Mouse (Mus musculus) midbrain, embryonic 10.5 days (tissue): ENCODE measurements around the gene Mettl16. TPM values are rescaled to one million over a fixed set of nuclear protein-coding genes. Genes with fewer than 3 reads are reported as not detected.
A peak's percentile ranks its signal among the peaks of the same experiment; 100 is the strongest.

Experiments used
- DNase-seq: peaks from one replicate; pipeline ENCODE4 v3.0.0-alpha.2; 2017; ENCODE audit warnings: low spot score
- H3K27ac ChIP-seq: fragments of 300-500 bp; sonication (generic); replicated peaks from 2 replicates; pipeline ENCODE4 v1.5.1; 2016; ENCODE audit warnings: mild to moderate bottlenecking
- H3K27me3 ChIP-seq: fragments of 300-500 bp; sonication (generic); 2 replicates; pipeline ENCODE4 v1.6.1; 2016; ENCODE audit warnings: low read depth, mild to moderate bottlenecking; ENCODE audit not compliant: poor library complexity, severe bottlenecking
- H3K36me3 ChIP-seq: fragments of 300-500 bp; sonication (generic); 2 replicates; pipeline ENCODE4 v1.6.1; 2016; ENCODE audit warnings: mild to moderate bottlenecking, moderate library complexity
- H3K4me1 ChIP-seq: fragments of 300-500 bp; sonication (generic); 2 replicates; pipeline ENCODE4 v1.6.1; 2016
- H3K4me3 ChIP-seq: fragments of 300-500 bp; sonication (generic); 2 replicates; pipeline ENCODE4 v1.5.1; 2016; ENCODE audit warnings: mild to moderate bottlenecking, moderate library complexity
- H3K9me3 ChIP-seq: fragments of 300-500 bp; sonication (generic); replicated peaks from 2 replicates; pipeline ENCODE4 v1.6.1; 2016; ENCODE audit warnings: mild to moderate bottlenecking
- WGBS: fragments of 180-500 bp; shearing (Covaris S2); methylation state at CpG from one replicate; pipeline ENCODE4 v1.1.7; 2016; 5-methylcytosine and 5-hydroxymethylcytosine counted together
- polyA plus RNA-seq: library from polyadenylated mRNA; unstranded; fragments of >200 nt; fragmentation: Nextera tagmentation; extraction: Ambion mirVana; gene quantifications from 2 replicates; pipeline ENCODE4 v1.2.1, GENCODE M21; 2016

The Mettl16 gene
- polyA plus RNA-seq, 1 experiment from 2014 or later, result 71.6 TPM

GRCm38 (mm10) chr11:74843761-74844160 is 73.1 kb downstream of the Mettl16 start:
- Histone ChIP-seq H3K36me3 (peaks cover 71% of the 10 kb centered on the region), H3K9me3 (peaks cover 7% of the 10 kb centered on the region), H3K27ac (no peak overlapping the region), H3K4me1 (peaks cover 43% of the 10 kb centered on the region), H3K27me3 (no peaks in the 10 kb centered on the region), H3K4me3 (no peak overlapping the region)
- no peak for DNase-seq
- 77% methylated on average over 5 of the region's 5 CpGs for WGBS

GRCm38 (mm10) chr11:74845784-74846183 is 75.2 kb downstream of the Mettl16 start:
- peaks cover 59% of the 10 kb centered on the region for H3K36me3 ChIP-seq
- DNase-seq, result no peak
- H3K27ac ChIP-seq, result no peak overlapping the region
- 64% methylated on average over 3 of the region's 3 CpGs for WGBS
- no peak overlapping the region for H3K4me3 ChIP-seq
- peaks cover 30% of the 10 kb centered on the region for H3K4me1 ChIP-seq
- no peaks in the 10 kb centered on the region for H3K27me3 ChIP-seq
- peaks cover 7% of the 10 kb centered on the region for H3K9me3 ChIP-seq

- peaks cover 49% of the 10 kb centered on the region for H3K36me3 ChIP-seq
- H3K9me3 ChIP-seq, result peaks cover 7% of the 10 kb centered on the region
- peak; percentile 75 for DNase-seq
- H3K27me3 ChIP-seq, result no peaks in the 10 kb centered on the region
- peaks cover 14% of the 10 kb centered on the region for H3K4me1 ChIP-seq
- H3K27ac ChIP-seq, result no peak overlapping the region
- 2% methylated on average over 13 of the region's 13 CpGs for WGBS
- H3K4me3 ChIP-seq, result no peak overlapping the region
Measured at GRCm38 (mm10) chr11:74847919-74848521, 77.4 kb downstream of the Mettl16 start.

GRCm38 (mm10) chr11:74850998-74851661 is 80.5 kb downstream of the Mettl16 start:
- Histone ChIP-seq H3K9me3 (no peaks in the 10 kb centered on the region), H3K4me3 (no peak overlapping the region), H3K36me3 (peaks cover 35% of the 10 kb centered on the region), H3K27ac (no peak overlapping the region), H3K27me3 (no peaks in the 10 kb centered on the region), H3K4me1 (peaks cover 10% of the 10 kb centered on the region)
- DNase-seq, result no peak
- WGBS, result 82% methylated on average over 14 of the region's 14 CpGs

- Histone ChIP-seq H3K4me3 (no peak overlapping the region), H3K4me1 (no peaks in the 10 kb centered on the region), H3K27ac (no peak overlapping the region), H3K27me3 (no peaks in the 10 kb centered on the region), H3K36me3 (peaks cover 56% of the 10 kb centered on the region), H3K9me3 (no peaks in the 10 kb centered on the region)
- DNase-seq, result no peak
- 86% methylated on average over 9 of the region's 9 CpGs for WGBS
Measured at GRCm38 (mm10) chr11:74857756-74858155, 87.1 kb downstream of the Mettl16 start.

- H3K27me3 ChIP-seq, result no peaks in the 10 kb centered on the region
- no peaks in the 10 kb centered on the region for H3K9me3 ChIP-seq
- H3K36me3 ChIP-seq, result peaks cover 65% of the 10 kb centered on the region
- no peak overlapping the region for H3K27ac ChIP-seq
- 85% methylated on average over 5 of the region's 5 CpGs for WGBS
- no peaks in the 10 kb centered on the region for H3K4me1 ChIP-seq
- H3K4me3 ChIP-seq, result no peak overlapping the region
- no peak for DNase-seq
Measured at GRCm38 (mm10) chr11:74862129-74862528, 91.5 kb downstream of the Mettl16 start.

GRCm38 (mm10) chr11:74863471-74863870 is 92.8 kb downstream of the Mettl16 start:
- H3K27ac ChIP-seq, result no peak overlapping the region
- no peaks in the 10 kb centered on the region for H3K4me1 ChIP-seq
- no peaks in the 10 kb centered on the region for H3K27me3 ChIP-seq
- H3K4me3 ChIP-seq, result no peak overlapping the region
- 25% methylated on average over 11 of the region's 11 CpGs for WGBS
- peak; percentile 52 for DNase-seq
- H3K36me3 ChIP-seq, result peaks cover 68% of the 10 kb centered on the region
- no peaks in the 10 kb centered on the region for H3K9me3 ChIP-seq

GRCm38 (mm10) chr11:74864421-74864820 is 93.8 kb downstream of the Mettl16 start:
- H3K36me3 ChIP-seq, result peaks cover 65% of the 10 kb centered on the region
- no peaks in the 10 kb centered on the region for H3K4me1 ChIP-seq
- WGBS, result 89% methylated on average over 9 of the region's 9 CpGs
- DNase-seq, result no peak
- H3K4me3 ChIP-seq, result no peak overlapping the region
- H3K27ac ChIP-seq, result no peak overlapping the region
- no peaks in the 10 kb centered on the region for H3K27me3 ChIP-seq
- no peaks in the 10 kb centered on the region for H3K9me3 ChIP-seq

- Histone ChIP-seq H3K27me3 (no peaks in the 10 kb centered on the region), H3K9me3 (no peaks in the 10 kb centered on the region), H3K4me1 (no peaks in the 10 kb centered on the region), H3K4me3 (no peak overlapping the region), H3K27ac (no peak overlapping the region), H3K36me3 (peaks cover 57% of the 10 kb centered on the region)
- DNase-seq, result no peak
- WGBS, result 85% methylated on average over 9 of the region's 9 CpGs
Measured at GRCm38 (mm10) chr11:74865252-74865651, 94.6 kb downstream of the Mettl16 start.

GRCm38 (mm10) chr11:74866640-74867039 is 96.0 kb downstream of the Mettl16 start:
- Histone ChIP-seq H3K9me3 (no peaks in the 10 kb centered on the region), H3K27ac (no peak overlapping the region), H3K4me1 (peaks cover 7% of the 10 kb centered on the region; the same call in 1 of the 2 replicates), H3K36me3 (peaks cover 55% of the 10 kb centered on the region), H3K4me3 (no peak overlapping the region), H3K27me3 (no peaks in the 10 kb centered on the region)
- no peak for DNase-seq
- WGBS, result 94% methylated on average over 4 of the region's 4 CpGs

- 88% methylated on average over 2 of the region's 2 CpGs for WGBS
- Histone ChIP-seq H3K4me1 (peaks cover 9% of the 10 kb centered on the region; the same call in 1 of the 2 replicates), H3K27me3 (no peaks in the 10 kb centered on the region), H3K36me3 (peaks cover 53% of the 10 kb centered on the region), H3K4me3 (no peak overlapping the region), H3K27ac (no peak overlapping the region), H3K9me3 (no peaks in the 10 kb centered on the region)
- DNase-seq, result no peak
Measured at GRCm38 (mm10) chr11:74867181-74867580, 96.6 kb downstream of the Mettl16 start.

GRCm38 (mm10) chr11:74868046-74868760 is 97.6 kb downstream of the Mettl16 start:
- H3K9me3 ChIP-seq, result no peaks in the 10 kb centered on the region
- H3K4me1 ChIP-seq, result peaks cover 9% of the 10 kb centered on the region; the same call in 1 of the 2 replicates
- 88% methylated on average over 13 of the region's 13 CpGs for WGBS
- DNase-seq, result no peak
- 0 out of 2 replicates have a peak overlapping the region, but pooled peaks have one; percentile 17 for H3K27ac ChIP-seq
- H3K27me3 ChIP-seq, result no peaks in the 10 kb centered on the region
- H3K36me3 ChIP-seq, result peaks cover 44% of the 10 kb centered on the region
- no peak overlapping the region for H3K4me3 ChIP-seq

- Histone ChIP-seq H3K36me3 (peaks cover 40% of the 10 kb centered on the region), H3K4me1 (peaks cover 9% of the 10 kb centered on the region; the same call in 1 of the 2 replicates), H3K27me3 (no peaks in the 10 kb centered on the region), H3K9me3 (no peaks in the 10 kb centered on the region), H3K27ac (0 out of 2 replicates have a peak overlapping the region, but pooled peaks have one; percentile 2), H3K4me3 (no peak overlapping the region)
- DNase-seq, result no peak
- 90% methylated on average over 6 of the region's 6 CpGs for WGBS
Measured at GRCm38 (mm10) chr11:74869603-74870002, 99.0 kb downstream of the Mettl16 start.
